Mouse (Mus musculus): Measurements from ENCODE around the gene Sim2. TPM values are rescaled to one million over a fixed set of nuclear protein-coding genes. Genes with fewer than 3 reads are reported as not detected.
A peak's percentile ranks its signal among the peaks of the same experiment; 100 is the strongest.

Gene Sim2
- polyA plus RNA-seq, 1 experiment = not detected

DNA sequence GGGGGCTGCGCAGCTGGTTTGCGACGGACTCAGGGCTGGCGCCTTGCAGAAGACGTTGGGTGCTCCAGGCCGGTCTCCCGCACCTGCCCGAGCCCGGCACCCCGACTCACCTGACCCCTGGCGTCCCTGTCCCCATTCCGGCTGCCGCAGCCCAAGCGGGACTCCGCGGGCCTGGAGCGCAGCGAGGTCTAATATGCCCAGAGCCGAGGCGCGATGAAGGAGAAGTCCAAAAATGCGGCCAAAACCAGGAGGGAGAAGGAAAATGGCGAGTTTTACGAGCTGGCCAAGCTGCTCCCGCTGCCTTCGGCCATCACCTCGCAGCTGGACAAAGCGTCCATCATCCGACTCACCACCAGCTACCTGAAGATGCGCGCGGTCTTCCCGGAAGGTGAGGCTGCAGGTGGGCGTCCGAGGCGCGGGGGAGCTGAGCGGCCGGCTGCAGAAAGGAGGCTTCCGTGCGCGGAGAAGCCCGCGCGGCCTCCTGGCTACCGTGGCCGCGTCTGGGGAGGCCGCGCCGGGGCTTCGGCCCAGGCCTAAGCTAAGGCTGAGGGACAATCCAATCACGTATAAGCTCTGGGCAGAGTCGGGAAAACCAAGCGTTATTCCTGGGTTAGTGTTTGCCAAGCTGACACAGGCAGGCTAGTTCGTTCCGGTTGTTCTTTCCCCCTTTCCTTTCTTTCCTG lies 1.0 kb downstream of the Sim2 start:
- H3K9ac ChIP-seq (ENCODE audit: low read depth, poor library complexity, severe bottlenecking) = peak overlapping the region; percentile 41
- no peak overlapping the region for H3K27ac ChIP-seq (ENCODE audit: insufficient read depth, low read length)
- H3K9me3 ChIP-seq (replicated peaks; ENCODE audit: control insufficient read depth, insufficient read depth, low read length, poor library complexity, severe bottlenecking) = no peaks in the 10 kb centered on the region
- peak overlapping the region; percentile 50 for H3K4me3 ChIP-seq (ENCODE audit: low read depth, low read length)
- TF ChIP-seq POLR2A (IDR thresholded peaks at IDR 0.05; ENCODE audit: insufficient read depth, low read length) (no peak), EP300 (IDR thresholded peaks at IDR 0.05; ENCODE audit: insufficient read depth, low read depth, low read length) (no peak), CTCF (IDR thresholded peaks at IDR 0.05; ENCODE audit: low read depth, low read length) (no peak)
- no peaks in the 10 kb centered on the region for H3K36me3 ChIP-seq (ENCODE audit: control insufficient read depth, insufficient read depth, low read length, poor library complexity, severe bottlenecking)
- H3K4me1 ChIP-seq (ENCODE audit: control insufficient read depth, insufficient read depth, low read length) = no peaks in the 10 kb centered on the region
- H3K27me3 ChIP-seq (ENCODE audit: control insufficient read depth, insufficient read depth, low read length, poor library complexity, severe bottlenecking) = peaks cover 55% of the 10 kb centered on the region

- H3K9ac ChIP-seq (ENCODE audit: low read depth, poor library complexity, severe bottlenecking) = peak overlapping the region; percentile 5; the same call in 1 of the 2 replicates
- H3K36me3 ChIP-seq (ENCODE audit: control insufficient read depth, insufficient read depth, low read length, poor library complexity, severe bottlenecking) = no peaks in the 10 kb centered on the region
- H3K9me3 ChIP-seq (replicated peaks; ENCODE audit: control insufficient read depth, insufficient read depth, low read length, poor library complexity, severe bottlenecking) = no peaks in the 10 kb centered on the region
- H3K4me1 ChIP-seq (ENCODE audit: control insufficient read depth, insufficient read depth, low read length) = no peaks in the 10 kb centered on the region
- peak overlapping the region; percentile 1; the same call in 1 of the 2 replicates for H3K4me3 ChIP-seq (ENCODE audit: low read depth, low read length)
- H3K27ac ChIP-seq (ENCODE audit: insufficient read depth, low read length) = no peak overlapping the region
- TF ChIP-seq POLR2A (IDR thresholded peaks at IDR 0.05; ENCODE audit: insufficient read depth, low read length) (no peak), EP300 (IDR thresholded peaks at IDR 0.05; ENCODE audit: insufficient read depth, low read depth, low read length) (no peak), CTCF (IDR thresholded peaks at IDR 0.05; ENCODE audit: low read depth, low read length) (no peak)
- H3K27me3 ChIP-seq (ENCODE audit: control insufficient read depth, insufficient read depth, low read length, poor library complexity, severe bottlenecking) = peaks cover 55% of the 10 kb centered on the region
Observed at GRCm38 (mm10) chr16:94086701-94087569, 2.2 kb downstream of the Sim2 start.

GRCm38 (mm10) chr16:94087570-94088225 lies 3.0 kb downstream of the Sim2 start:
- H3K4me1 ChIP-seq (ENCODE audit: control insufficient read depth, insufficient read depth, low read length) = no peaks in the 10 kb centered on the region
- H3K9ac ChIP-seq (ENCODE audit: low read depth, poor library complexity, severe bottlenecking) = peak overlapping the region; percentile 5; the same call in 1 of the 2 replicates
- TF ChIP-seq CTCF (IDR thresholded peaks at IDR 0.05; ENCODE audit: low read depth, low read length) (no peak), EP300 (IDR thresholded peaks at IDR 0.05; ENCODE audit: insufficient read depth, low read depth, low read length) (no peak)
- no peak overlapping the region for H3K27ac ChIP-seq (ENCODE audit: insufficient read depth, low read length)
- H3K36me3 ChIP-seq (ENCODE audit: control insufficient read depth, insufficient read depth, low read length, poor library complexity, severe bottlenecking) = no peaks in the 10 kb centered on the region
- H3K9me3 ChIP-seq (replicated peaks; ENCODE audit: control insufficient read depth, insufficient read depth, low read length, poor library complexity, severe bottlenecking) = no peaks in the 10 kb centered on the region
- H3K27me3 ChIP-seq (ENCODE audit: control insufficient read depth, insufficient read depth, low read length, poor library complexity, severe bottlenecking) = peaks cover 57% of the 10 kb centered on the region
- no peak overlapping the region for H3K4me3 ChIP-seq (ENCODE audit: low read depth, low read length)

DNA sequence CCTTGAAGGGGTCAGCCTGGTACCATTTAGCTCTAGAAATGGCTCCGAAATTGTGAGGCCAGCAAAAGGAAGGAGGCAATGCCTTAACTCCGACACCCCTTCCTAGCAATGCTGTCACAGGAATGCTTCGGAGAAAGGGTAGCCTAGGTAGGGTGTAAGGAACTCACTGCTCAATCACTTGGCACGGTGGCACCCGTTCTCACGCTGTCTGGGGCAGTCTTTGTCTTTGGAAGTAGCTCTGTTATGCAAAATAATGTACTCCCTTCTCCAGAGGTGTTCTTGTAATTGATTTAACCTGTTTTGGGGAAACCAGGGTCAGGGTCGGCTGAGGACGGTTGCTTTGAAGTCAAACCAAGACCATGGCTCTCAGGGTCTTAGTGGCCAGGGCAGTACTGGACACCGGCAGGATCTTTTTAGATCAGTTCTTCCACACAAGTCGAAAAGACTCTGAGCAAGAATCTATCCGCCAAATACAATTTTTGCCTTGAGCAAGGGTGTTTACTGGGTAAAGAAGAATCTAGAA lies 3.6 kb downstream of the Sim2 start:
- H3K9me3 ChIP-seq (replicated peaks; ENCODE audit: control insufficient read depth, insufficient read depth, low read length, poor library complexity, severe bottlenecking) = no peaks in the 10 kb centered on the region
- H3K9ac ChIP-seq (ENCODE audit: low read depth, poor library complexity, severe bottlenecking) = no peak overlapping the region
- no peak overlapping the region for H3K4me3 ChIP-seq (ENCODE audit: low read depth, low read length)
- H3K27me3 ChIP-seq (ENCODE audit: control insufficient read depth, insufficient read depth, low read length, poor library complexity, severe bottlenecking) = peaks cover 51% of the 10 kb centered on the region
- no peaks in the 10 kb centered on the region for H3K36me3 ChIP-seq (ENCODE audit: control insufficient read depth, insufficient read depth, low read length, poor library complexity, severe bottlenecking)
- no peak overlapping the region for H3K27ac ChIP-seq (ENCODE audit: insufficient read depth, low read length)
- TF ChIP-seq EP300 (IDR thresholded peaks at IDR 0.05; ENCODE audit: insufficient read depth, low read depth, low read length) = no peak
- no peak for TF ChIP-seq POLR2A (IDR thresholded peaks at IDR 0.05; ENCODE audit: insufficient read depth, low read length)
- no peak for TF ChIP-seq CTCF (IDR thresholded peaks at IDR 0.05; ENCODE audit: low read depth, low read length)
- H3K4me1 ChIP-seq (ENCODE audit: control insufficient read depth, insufficient read depth, low read length) = no peaks in the 10 kb centered on the region

DNA sequence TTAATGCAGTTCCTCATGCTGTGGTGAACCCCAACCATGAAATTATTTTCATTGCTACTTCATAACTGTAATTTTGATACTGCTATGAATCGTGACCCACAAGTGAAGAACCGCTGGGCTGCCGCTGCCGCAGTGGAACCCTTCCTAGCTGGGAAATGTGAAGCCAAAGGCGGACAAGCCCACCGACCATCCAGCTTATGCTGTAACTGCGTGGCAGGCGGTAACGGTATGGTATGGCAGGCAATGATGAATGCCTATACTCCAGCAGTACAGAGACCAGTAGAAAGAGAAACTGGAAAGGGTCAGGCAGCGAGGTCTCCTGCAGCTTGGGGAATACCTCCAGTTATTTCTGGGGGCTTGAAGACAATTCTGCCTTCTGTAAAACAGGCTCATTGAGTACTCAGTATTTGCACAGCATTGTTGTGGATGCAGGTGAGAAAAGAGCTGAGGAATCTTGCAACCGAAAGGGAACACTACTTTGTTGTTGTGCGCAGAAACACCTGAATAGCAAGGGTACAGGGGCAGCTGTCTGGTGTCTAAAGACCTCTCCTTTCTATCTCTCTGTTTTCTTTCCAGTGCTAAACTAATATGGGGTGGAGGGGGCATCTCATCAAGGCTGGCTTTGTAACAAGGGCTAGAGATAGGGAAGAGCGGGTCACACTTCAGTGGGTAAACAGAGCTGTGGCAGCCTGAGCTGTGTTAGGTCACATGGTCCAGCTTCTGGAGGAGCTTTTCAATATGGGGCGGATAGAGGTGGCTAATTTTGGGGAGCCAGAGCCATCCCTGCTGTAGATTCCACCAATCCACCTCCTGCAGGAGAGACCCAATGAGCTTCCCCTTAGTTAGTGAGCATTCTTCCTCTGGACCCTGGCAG lies 4.3 kb downstream of the Sim2 start:
- Histone ChIP-seq H3K4me1 (ENCODE audit: control insufficient read depth, insufficient read depth, low read length) (no peaks in the 10 kb centered on the region), H3K27ac (ENCODE audit: insufficient read depth, low read length) (no peak overlapping the region), H3K9ac (ENCODE audit: low read depth, poor library complexity, severe bottlenecking) (no peak overlapping the region), H3K36me3 (ENCODE audit: control insufficient read depth, insufficient read depth, low read length, poor library complexity, severe bottlenecking) (no peaks in the 10 kb centered on the region), H3K9me3 (replicated peaks; ENCODE audit: control insufficient read depth, insufficient read depth, low read length, poor library complexity, severe bottlenecking) (no peaks in the 10 kb centered on the region), H3K27me3 (ENCODE audit: control insufficient read depth, insufficient read depth, low read length, poor library complexity, severe bottlenecking) (peaks cover 47% of the 10 kb centered on the region), H3K4me3 (ENCODE audit: low read depth, low read length) (no peak overlapping the region)
- TF ChIP-seq EP300 (IDR thresholded peaks at IDR 0.05; ENCODE audit: insufficient read depth, low read depth, low read length) (no peak), POLR2A (IDR thresholded peaks at IDR 0.05; ENCODE audit: insufficient read depth, low read length) (no peak), CTCF (IDR thresholded peaks at IDR 0.05; ENCODE audit: low read depth, low read length) (no peak)
